Mouse (Mus musculus): ENCODE measurements around the gene Krt23.
A peak's percentile ranks its signal among the peaks of the same experiment; 100 is the strongest.

The Krt23 gene

DNA sequence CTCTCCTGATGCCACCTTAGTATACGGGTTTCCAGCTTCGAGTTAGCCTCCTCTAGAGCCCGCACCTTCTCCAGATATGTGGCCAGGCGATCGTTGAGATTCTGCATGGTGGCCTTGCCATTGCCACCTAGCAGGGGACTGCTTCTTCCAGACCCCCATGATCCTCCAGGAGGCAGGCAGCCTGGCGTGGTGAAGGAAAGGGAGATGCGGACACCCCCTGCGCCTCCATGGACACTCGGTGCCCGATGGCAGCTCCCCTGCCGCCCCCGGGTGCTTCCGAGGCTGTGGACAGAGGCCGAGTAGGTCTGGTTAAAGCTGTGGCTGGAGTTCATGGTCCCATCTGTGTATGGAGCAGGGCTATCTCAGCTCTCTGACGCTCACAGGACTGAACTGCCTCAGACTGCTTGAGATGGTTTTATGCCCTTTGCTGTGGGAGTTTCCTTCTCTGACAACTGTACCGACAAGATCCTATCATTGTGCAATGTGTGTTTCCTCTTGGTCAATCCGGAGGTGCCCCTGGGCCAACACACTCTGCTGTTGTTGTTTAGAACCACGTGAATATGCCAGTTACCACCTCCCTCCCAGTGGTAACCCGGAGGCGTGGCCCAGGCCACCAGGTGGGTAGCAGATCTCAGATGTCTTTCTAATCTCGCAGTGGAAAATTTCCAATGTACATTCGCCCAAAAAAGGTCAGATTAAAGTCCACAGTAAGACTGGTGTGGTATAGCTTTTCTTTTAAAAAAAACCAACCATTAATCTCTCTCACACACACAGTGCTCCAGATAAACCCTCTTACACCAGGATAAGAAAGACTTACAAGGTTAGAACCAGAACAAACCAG lies at the start of gene Krt23:
Gene Krt23, minus strand, starts transcription at position 405 of the 841 bp plus-strand sequence.
- DNase-seq (ENCODE audit: low spot score): no peak

DNA sequence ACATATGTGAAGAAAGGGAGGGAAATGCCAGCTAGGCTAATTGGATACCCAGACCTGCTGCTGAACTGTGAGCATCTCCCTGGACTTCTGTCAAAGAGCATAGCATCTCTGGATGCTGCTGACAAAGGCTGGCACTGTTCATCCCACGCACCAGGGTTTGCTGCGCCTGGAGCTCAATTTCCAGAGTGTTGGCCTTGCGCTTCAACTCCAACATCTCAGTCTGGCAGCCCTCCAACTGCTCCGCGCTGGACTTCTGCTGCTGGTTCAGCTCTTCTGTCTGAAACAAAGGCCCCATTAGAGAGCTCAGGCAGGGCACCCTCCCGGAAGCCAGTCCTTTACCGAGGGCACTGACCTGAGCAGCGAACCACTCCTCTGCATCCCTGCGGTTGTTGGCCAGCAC lies 46.8 kb upstream of the Krt23 start:
- DNase-seq (ENCODE audit: low spot score): no peak

DNA sequence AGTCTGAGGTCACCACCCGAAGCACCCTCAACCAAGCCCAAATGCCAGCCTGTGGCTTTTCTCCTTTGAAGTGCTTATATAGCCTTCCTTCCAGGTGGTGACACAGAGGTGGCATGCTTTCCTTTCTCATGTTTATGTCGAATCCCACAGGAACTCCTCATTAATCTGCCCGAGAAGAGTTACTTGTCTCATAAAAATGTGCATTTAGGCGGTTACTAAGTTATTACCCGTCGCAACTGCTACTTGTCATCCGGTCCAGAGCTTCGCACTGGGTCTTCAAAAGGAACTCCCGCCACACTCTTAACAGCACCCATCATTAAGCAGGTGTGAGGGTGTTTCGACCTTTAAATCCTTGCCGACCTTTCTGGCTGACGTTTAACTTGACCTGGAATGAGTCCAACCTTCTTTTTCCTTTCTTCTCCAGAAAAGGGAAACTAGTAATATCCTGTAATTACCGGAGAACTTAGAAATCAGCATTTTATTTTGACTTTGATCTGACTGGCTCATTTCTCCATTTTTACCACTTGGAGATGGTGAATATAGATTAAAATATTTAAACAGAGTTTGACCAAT lies 28.4 kb upstream of the Krt23 start, which contains the start of gene Krt39:
Gene Krt39, minus strand, starts transcription at position 51 of the 573 bp plus-strand sequence.
- DNase-seq (ENCODE audit: low spot score): no peak

DNA sequence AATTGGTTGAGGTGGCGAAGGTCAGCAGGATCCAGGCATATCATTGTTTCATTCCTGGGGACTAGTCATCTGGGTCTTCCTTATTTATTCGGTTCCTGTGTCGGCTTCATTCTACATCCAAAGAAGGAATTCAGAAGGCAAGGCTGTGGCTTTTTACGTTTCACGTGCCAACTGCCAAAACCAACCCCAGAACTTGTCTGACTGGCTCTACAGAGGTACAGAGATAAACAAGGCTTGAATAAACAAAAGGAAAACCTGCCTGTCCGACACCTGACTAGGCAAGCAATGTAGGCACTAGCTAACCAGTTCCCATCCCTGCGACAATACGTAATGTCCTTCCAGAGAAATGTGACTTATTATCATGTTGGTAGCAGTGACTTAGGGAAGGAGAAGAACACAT lies 21.2 kb upstream of the Krt23 start:
- no peak for DNase-seq (ENCODE audit: low spot score)

DNA sequence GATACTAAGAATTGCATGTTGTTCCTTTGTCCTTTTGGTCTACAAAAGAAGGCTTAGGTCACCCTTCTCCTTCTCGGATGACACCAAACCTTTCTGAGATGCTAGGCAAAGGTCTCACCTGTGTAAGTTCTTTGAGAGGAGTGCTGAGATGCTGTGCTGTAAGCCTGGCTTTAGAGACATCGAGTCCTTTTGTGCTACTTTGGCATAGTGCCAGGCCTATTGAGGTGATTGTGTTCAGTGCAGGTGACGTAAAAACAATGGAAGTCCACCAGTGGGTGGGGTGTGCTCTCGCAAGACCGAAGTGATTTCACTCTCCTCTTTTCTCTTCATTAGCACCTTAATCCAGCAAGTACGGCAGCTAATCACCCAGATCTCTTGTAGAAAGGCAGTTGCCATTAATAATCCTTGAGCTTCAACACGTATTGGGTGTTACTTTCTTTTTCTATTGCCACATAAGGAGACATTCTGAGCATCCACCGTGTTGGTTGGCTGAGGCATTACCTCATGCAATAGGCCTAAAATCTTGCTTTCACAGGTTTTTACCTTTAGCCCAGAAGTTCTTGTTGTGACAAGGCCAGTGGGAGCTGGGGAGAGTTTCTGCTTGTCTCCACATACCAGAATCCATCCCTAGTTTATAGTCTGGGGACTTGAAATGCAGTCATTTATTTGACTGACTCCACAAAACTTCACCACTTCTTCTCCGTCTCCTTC lies 7.3 kb upstream of the Krt23 start:
- no peak for DNase-seq (ENCODE audit: low spot score)

DNA sequence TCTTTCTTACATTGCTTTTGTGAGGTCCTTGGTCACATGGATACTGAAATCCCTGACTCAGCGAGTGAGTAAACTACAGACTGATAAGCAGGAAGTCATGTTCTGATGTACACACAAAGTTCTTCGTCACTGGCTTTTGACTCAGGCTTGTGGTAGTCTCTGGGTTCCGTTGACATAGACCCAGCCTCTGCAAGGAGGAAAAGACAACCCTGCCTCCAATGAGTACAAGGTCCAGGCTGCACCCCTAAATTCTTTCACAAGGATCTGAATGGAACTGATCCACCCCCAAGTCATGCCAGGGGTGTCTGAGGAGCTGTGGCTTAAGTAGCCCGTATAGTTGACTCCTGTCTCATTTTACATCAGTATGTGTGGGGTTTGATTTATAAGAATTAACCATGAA lies 3.5 kb upstream of the Krt23 start:
- DNase-seq (ENCODE audit: low spot score): no peak

DNA sequence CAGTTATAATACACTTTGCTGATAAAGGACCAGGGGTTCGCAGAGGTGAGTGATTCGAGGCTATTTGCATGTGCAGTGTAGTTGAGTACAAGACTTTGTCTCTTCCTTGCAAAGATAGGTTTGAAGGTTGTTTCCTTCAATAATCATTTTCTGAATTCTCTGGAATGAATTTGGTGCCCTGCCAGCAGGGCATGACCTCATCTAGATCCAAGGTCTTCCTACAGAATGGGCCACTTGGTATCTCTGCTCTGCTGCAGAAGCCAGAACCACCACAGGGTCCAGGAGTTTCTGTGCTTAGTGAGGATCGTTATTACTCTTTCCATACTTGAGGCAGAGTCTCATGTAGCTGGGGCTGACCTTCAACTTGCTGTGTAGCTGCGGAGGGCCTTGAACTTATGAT lies 1.8 kb upstream of the Krt23 start:
- no peak for DNase-seq (ENCODE audit: low spot score)

DNA sequence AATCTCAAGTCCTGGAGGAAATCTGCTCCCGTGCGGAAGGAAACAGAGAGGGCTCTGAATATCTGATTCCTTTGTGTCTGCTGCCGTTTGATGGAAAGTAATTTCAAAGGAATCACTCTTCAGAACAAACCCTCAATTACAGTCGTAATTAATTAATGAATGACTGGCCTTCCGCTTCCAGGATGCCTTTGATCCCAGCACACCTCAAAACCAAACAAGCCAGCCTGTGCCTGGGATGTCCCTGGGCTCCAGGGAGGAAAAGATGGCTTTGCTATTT lies 575 bp upstream of the Krt23 start:
- no peak for DNase-seq (ENCODE audit: low spot score)

DNA sequence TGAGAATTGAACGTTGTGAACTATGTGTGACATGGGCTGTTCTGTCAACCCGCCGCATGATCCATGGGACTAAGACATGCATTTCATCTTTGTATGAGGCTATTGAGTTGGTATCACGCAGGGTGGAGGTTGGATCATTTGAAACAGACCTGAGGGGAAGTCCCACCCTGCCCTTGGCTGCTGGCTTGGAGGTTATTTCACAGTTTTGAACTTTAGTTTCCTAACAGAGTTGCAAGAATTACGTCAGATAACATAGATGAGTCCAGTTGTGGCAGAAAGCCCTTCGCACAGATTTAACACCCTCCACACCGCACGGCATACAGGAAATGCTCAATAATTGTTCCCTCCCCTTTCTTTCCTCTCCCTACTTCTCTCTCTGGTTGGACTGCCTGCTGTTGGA lies 1.9 kb downstream of the Krt23 start:
- DNase-seq (ENCODE audit: low spot score): no peak

DNA sequence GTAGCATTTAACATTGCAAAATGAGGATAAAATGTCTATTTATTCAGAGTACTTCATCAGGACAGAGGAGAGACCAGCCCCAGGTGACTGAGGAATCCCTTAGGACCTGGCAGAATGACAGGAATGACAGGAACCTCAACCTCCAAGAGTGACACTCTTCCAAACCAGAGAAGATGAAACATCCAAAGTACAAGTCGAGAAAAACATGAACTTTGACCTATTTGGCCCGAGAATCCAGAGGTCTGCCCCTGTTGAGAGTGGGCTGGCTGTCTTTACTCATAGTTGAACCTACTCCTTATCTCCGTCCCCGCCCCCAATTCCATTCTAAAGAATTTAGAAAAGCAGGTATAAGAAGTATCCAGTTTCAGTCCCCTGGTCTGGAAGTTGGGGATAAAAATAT lies 2.3 kb downstream of the Krt23 start:
- DNase-seq (ENCODE audit: low spot score): no peak

DNA sequence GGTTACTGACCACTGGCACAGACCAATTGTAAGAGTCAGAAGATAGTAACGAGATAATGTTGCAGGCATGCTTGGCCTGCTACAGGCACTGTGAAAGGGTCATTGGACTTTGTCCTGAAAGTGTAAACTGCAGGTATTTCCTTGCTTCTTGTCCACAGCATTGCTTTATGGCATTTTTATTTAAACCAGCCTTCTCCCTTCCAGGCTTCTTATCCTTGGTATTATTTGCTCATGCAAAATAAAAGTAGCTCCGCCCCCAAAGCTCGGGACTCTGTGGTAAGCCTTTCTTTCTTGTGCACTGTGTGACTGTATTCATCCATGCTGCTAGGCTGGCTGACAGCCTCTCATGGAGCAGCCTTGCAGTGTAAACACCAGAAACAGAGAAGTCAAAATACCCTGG lies 3.7 kb downstream of the Krt23 start:
- no peak for DNase-seq (ENCODE audit: low spot score)

DNA sequence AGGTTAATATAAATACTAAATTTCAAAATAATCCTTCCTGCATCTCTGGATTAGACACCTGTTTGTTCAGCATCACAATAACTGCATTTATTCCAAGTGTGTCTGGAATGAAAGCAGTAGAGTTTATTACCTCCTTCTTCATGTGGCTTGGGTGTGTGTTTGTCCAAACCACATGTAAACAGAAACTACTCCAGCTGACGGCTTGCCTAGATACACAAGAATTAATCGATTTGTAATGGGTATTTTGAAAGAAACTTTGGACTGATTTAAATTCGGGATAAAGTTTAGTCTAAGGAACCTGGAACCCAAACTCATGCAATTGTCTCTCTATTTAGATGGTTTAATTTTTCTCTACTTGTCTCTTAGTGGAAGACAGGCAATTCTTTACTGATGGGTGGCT lies 18.0 kb downstream of the Krt23 start:
- no peak for DNase-seq (ENCODE audit: low spot score)

DNA sequence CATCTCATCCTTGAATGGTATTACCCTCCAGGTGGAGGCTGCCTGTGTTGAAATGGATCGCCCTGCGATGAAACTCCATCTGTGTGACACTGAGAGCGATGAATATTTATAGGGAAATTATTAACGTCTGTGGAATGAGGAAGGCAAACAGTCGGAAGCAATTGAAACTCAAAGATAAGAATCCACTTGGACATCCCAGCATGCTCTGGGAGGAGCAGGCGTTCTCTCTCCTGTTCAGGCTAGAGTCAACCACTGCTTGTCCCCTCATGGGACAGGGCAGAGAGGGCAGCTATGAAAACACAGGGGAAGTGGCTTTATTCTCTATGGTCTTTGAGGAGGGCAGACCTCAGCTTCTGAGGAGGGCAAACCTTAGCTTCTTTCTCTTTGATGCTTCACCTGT lies 19.5 kb downstream of the Krt23 start:
- DNase-seq (ENCODE audit: low spot score): no peak

DNA sequence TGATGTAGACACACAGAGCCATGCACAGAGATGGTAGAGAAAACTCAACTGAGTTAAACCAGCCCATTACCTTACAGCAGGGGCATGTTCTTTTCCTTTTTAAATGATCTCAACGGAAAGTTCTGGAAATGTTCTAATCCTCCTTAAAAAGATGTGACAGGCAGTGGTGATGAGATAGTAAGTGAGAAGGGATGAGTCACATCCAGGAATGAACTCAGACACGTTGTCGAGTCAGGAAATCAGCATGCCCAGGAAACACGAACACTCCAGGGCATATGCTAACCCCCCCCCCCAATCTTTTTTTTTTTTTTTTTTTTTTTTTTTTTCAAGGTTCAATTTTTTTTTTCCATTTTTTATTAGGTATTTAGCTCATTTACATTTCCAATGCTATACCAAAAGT lies 20.5 kb downstream of the Krt23 start:
- no peak for DNase-seq (ENCODE audit: low spot score)

DNA sequence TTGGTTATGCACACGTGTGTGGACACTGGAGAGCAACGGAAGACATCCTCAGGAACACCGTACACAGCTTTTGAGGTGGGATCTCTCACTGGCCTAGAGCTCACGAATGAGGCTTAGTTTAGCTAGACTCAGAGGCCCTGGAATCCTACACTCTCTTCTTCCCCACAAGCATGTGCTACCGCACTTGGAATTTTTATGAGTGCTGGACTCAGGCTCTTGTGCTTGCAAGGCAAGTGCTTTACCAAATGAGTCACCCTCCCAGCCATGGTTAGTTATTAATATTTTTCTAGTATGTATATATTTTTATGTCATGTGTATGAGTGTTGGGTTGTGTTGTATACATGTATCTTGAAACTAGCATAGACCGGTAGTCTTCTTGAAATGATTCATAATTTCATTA lies 21.0 kb downstream of the Krt23 start:
- DNase-seq (ENCODE audit: low spot score): no peak

DNA sequence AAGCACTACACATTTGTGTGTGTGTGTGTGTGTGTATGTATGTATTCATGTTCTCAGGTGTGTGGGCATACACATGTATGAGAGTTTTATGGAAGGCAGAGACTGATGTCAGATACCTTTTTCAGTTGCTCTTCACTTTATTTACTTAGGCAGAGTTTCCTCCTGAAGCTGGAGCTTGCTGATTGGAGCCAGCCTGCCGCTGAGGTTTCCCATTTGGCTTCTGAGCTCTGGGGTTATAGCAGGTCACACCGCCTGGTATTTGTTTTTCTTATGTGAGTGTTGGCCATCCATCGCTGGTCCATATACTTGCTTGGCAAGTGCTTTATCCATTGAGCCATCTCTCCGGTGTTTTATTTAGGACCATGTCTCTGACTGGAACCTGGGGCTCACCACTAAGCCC lies 23.7 kb downstream of the Krt23 start:
- no peak for DNase-seq (ENCODE audit: low spot score)

DNA sequence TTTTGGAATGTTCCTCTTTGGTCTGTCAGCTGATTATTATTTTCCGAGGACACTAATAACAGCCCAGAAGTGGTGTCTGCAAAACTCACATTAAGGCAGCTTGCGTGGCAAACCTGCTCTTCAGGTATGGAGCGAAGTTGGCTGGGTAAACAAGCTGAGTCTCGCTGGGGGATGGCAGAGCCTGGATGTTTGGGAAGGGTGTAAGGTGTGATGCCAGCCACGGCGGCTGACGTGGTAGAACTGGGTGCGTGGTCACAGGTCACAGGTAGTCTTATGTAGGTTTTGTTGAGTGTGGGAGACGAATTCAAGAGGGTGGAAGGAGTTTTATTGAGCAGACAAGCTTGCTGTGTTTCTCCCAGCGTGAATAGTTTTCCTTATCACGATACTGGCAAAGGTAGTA lies 24.4 kb downstream of the Krt23 start:
- DNase-seq (ENCODE audit: low spot score): no peak

DNA sequence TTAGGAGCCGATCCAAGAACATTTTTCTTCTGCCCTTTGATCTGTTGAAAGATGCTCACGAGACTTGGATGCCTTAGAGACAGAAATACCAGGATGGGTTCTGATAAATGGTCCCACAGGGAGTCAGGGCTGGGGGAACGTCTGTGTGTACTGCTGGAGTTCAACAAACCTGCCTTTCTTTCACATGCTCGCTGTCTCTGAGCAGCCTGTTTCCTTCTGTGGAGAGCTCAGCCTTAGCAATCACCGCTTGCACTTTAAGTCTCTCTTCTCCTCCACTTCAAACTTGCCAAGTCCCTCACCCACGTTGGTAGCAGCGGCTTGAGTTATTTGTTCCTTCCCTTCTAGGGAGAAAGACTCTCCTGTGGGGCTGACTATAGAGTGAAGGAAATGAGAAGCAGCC lies 26.6 kb downstream of the Krt23 start:
- no peak for DNase-seq (ENCODE audit: low spot score)

DNA sequence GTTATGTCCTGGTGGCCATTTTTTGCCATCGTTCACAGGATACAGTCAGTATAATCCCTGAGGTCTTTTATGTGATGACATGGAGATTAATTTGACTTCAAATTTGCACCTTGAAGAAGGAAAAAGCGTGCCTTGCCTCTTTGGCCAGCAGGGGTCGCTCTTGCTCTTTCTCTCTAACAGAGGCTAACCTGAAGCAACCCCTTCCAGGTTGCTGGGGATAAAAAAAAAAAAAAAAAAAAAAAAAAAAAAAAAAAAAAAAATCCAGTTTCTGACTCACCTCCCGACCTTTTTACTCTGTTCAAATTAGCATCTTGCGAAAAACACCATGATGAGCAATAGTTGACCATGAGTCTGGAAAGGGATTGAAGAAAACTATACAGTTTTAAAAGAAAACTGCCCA lies 28.1 kb downstream of the Krt23 start:
- peak; percentile 71 for DNase-seq (ENCODE audit: low spot score)

DNA sequence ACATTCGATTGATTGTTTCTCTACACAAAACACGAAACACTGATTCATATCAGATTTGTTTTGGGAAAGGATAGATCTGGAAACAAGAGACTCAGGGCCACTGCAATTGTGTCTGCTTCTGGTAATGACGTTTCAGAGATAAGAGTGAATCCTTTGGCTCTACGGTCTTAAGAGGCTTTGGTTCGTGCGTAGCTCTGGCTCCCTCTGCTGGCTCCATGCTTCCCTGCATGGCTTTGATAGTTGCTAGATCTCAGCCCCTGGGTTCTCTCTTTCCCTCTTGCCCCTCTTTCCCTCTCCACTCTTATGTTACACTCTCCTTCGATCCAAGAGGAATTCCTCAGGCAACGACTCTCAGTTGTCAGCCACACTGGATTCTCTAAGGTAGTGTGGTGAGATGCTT lies 29.8 kb downstream of the Krt23 start:
- DNase-seq (ENCODE audit: low spot score): no peak

DNA sequence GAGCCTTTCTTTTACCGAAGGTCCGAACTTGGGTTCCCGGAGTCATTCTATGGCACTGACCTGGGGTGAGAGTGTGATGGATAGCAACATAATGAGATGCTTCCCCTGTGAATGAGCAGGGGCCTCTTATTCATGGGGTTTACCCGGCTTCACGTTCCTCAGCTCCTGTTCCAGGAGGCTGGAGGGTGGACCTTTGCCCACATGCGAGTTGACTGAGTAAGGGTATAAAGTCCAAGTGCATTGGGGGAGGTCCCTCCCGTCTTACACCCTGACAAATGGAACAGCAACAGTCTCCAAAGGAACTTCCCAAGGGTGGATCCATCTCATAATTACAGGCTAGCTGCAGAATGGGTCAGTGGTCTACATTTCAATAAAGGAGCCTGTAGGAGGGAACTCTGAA lies 31.2 kb downstream of the Krt23 start:
- DNase-seq (ENCODE audit: low spot score): no peak

DNA sequence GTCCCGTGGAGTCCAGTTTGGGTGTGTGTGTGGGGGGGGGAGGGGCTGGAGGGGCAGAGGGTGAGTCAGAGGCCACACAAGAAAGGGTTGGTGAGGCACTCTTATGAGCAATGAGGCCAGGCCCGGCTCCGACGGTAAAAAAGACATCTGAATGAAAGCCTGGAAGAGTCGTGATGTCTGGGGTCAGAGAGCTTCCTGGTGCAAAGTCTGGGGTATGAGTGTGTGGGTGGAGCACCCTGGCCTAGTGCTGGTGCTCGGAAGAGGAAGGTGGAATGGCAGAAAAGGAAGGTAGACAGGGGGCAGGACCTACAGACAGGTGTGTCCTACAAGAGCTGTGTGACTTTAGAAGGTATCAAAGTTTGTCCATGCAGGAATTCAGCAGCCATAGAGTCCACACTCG lies 34.0 kb downstream of the Krt23 start:
- no peak for DNase-seq (ENCODE audit: low spot score)

DNA sequence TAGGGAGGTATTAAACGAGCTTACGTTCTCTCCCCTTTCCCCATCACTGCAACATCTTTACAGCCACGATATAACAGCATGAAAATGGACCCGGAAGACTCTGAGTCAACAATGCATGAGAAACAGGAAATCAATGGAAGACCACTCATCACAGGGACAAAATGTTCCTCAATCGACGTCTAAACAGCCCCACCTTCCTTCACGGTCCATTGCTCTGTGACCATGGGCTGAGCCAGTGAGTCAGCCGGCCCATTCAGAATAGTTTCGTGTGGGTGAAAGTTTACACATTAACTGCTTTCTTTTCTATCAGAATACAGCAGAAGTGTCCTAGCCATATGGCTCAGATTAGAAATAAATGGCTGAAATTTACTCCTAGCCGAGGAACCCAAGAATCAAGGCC lies 38.2 kb downstream of the Krt23 start:
- no peak for DNase-seq (ENCODE audit: low spot score)

DNA sequence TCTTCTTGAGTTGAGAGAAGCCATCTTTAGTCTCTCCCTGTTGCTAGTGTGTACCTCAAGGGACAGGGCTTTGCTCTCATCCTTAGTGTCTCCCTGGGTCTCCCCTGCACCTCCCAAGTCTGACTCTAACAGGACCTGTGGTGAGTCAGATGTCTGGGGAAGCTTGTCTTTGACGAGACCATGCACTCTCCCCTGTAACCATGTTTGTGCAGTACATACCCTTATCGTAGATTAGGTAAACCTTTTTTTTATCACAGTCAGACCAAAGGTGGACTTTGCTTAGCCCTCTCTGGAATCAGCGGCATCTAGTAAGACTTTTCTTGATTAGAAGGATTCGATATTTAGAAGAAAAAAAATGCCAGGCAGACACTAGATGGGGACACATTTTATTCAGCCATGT lies 38.9 kb downstream of the Krt23 start:
- no peak for DNase-seq (ENCODE audit: low spot score)
